Mouse (Mus musculus): ENCODE results near the gene Acbd6. TPM values are rescaled to one million over a fixed set of nuclear protein-coding genes. Genes with fewer than 3 reads are reported as not detected.

The Acbd6 gene
- polyA plus RNA-seq, 1 experiment: 22.5 TPM

GRCm38 (mm10) chr1:155538006-155538405 lies 19.9 kb upstream of the Acbd6 start:
- H3K4me1 ChIP-seq (ENCODE audit: control insufficient read depth): no peaks in the 10 kb centered on the region
- H3K27me3 ChIP-seq (ENCODE audit: control insufficient read depth): no peaks in the 10 kb centered on the region
- no peaks in the 10 kb centered on the region for H3K9me3 ChIP-seq (ENCODE audit: control insufficient read depth, low read length)
- TF ChIP-seq TAL1 (IDR thresholded peaks at IDR 0.05; ENCODE audit: low read length): no peak
- no peaks in the 10 kb centered on the region for H3K36me3 ChIP-seq (ENCODE audit: control insufficient read depth)
- no peak overlapping the region for H3K4me3 ChIP-seq (replicated peaks)

- peaks cover 6% of the 10 kb centered on the region for H3K36me3 ChIP-seq (ENCODE audit: control insufficient read depth)
- no peak for TF ChIP-seq GATA1 (IDR thresholded peaks at IDR 0.05; ENCODE audit: low read length)
- no peak for TF ChIP-seq TAL1 (IDR thresholded peaks at IDR 0.05; ENCODE audit: low read length)
- H3K4me3 ChIP-seq (replicated peaks): peak overlapping the region; percentile 88
- H3K9me3 ChIP-seq (ENCODE audit: control insufficient read depth, low read length): no peaks in the 10 kb centered on the region
- H3K4me1 ChIP-seq (ENCODE audit: control insufficient read depth): peaks cover 44% of the 10 kb centered on the region
- no peaks in the 10 kb centered on the region for H3K27me3 ChIP-seq (ENCODE audit: control insufficient read depth)
These were observed 293 bp upstream of the Acbd6 start for GRCm38 (mm10) chr1:155557642-155558011.

GRCm38 (mm10) chr1:155560021-155560420 lies 2.1 kb downstream of the Acbd6 start:
- Histone ChIP-seq H3K36me3 (ENCODE audit: control insufficient read depth) (peaks cover 13% of the 10 kb centered on the region), H3K9me3 (ENCODE audit: control insufficient read depth, low read length) (no peaks in the 10 kb centered on the region), H3K4me3 (replicated peaks) (peak overlapping the region; percentile 45), H3K4me1 (ENCODE audit: control insufficient read depth) (peaks cover 48% of the 10 kb centered on the region), H3K27me3 (ENCODE audit: control insufficient read depth) (no peaks in the 10 kb centered on the region)
- no peak for TF ChIP-seq GATA1 (IDR thresholded peaks at IDR 0.05; ENCODE audit: low read length)
- TF ChIP-seq TAL1 (IDR thresholded peaks at IDR 0.05; ENCODE audit: low read length): no peak

- H3K4me1 ChIP-seq (ENCODE audit: control insufficient read depth): peaks cover 48% of the 10 kb centered on the region
- no peak for TF ChIP-seq TAL1 (IDR thresholded peaks at IDR 0.05; ENCODE audit: low read length)
- TF ChIP-seq GATA1 (IDR thresholded peaks at IDR 0.05; ENCODE audit: low read length): peak; percentile 40
- H3K36me3 ChIP-seq (ENCODE audit: control insufficient read depth): peaks cover 19% of the 10 kb centered on the region
- H3K27me3 ChIP-seq (ENCODE audit: control insufficient read depth): no peaks in the 10 kb centered on the region
- H3K4me3 ChIP-seq (replicated peaks): no peak overlapping the region
- H3K9me3 ChIP-seq (ENCODE audit: control insufficient read depth, low read length): no peaks in the 10 kb centered on the region
These were observed 2.8 kb downstream of the Acbd6 start for GRCm38 (mm10) chr1:155560678-155561077.

- TF ChIP-seq TAL1 (IDR thresholded peaks at IDR 0.05; ENCODE audit: low read length): no peak
- TF ChIP-seq GATA1 (IDR thresholded peaks at IDR 0.05; ENCODE audit: low read length): peak; percentile 76
- H3K9me3 ChIP-seq (ENCODE audit: control insufficient read depth, low read length): no peaks in the 10 kb centered on the region
- no peaks in the 10 kb centered on the region for H3K27me3 ChIP-seq (ENCODE audit: control insufficient read depth)
- H3K36me3 ChIP-seq (ENCODE audit: control insufficient read depth): peaks cover 29% of the 10 kb centered on the region
- H3K4me3 ChIP-seq (replicated peaks): no peak overlapping the region
- peaks cover 48% of the 10 kb centered on the region for H3K4me1 ChIP-seq (ENCODE audit: control insufficient read depth)
These were observed 4.3 kb downstream of the Acbd6 start for GRCm38 (mm10) chr1:155562206-155562605.

GRCm38 (mm10) chr1:155564741-155565140 lies 6.8 kb downstream of the Acbd6 start:
- H3K27me3 ChIP-seq (ENCODE audit: control insufficient read depth): no peaks in the 10 kb centered on the region
- TF ChIP-seq GATA1 (IDR thresholded peaks at IDR 0.05; ENCODE audit: low read length) (no peak), TAL1 (IDR thresholded peaks at IDR 0.05; ENCODE audit: low read length) (no peak)
- peaks cover 4% of the 10 kb centered on the region; the same call in 1 of the 2 replicates for H3K9me3 ChIP-seq (ENCODE audit: control insufficient read depth, low read length)
- H3K36me3 ChIP-seq (ENCODE audit: control insufficient read depth): peaks cover 47% of the 10 kb centered on the region
- no peak overlapping the region for H3K4me3 ChIP-seq (replicated peaks)
- H3K4me1 ChIP-seq (ENCODE audit: control insufficient read depth): peaks cover 29% of the 10 kb centered on the region

GRCm38 (mm10) chr1:155568133-155568532 lies 10.2 kb downstream of the Acbd6 start:
- no peak for TF ChIP-seq TAL1 (IDR thresholded peaks at IDR 0.05; ENCODE audit: low read length)
- TF ChIP-seq GATA1 (IDR thresholded peaks at IDR 0.05; ENCODE audit: low read length): no peak
- Histone ChIP-seq H3K36me3 (ENCODE audit: control insufficient read depth) (peaks cover 53% of the 10 kb centered on the region), H3K9me3 (ENCODE audit: control insufficient read depth, low read length) (peaks cover 4% of the 10 kb centered on the region; the same call in 1 of the 2 replicates), H3K27me3 (ENCODE audit: control insufficient read depth) (no peaks in the 10 kb centered on the region), H3K4me3 (replicated peaks) (no peak overlapping the region), H3K4me1 (ENCODE audit: control insufficient read depth) (no peaks in the 10 kb centered on the region)

- H3K36me3 ChIP-seq (ENCODE audit: control insufficient read depth): peaks cover 58% of the 10 kb centered on the region
- TF ChIP-seq TAL1 (IDR thresholded peaks at IDR 0.05; ENCODE audit: low read length) (no peak), GATA1 (IDR thresholded peaks at IDR 0.05; ENCODE audit: low read length) (no peak)
- no peak overlapping the region for H3K4me3 ChIP-seq (replicated peaks)
These were observed 11.4 kb downstream of the Acbd6 start for GRCm38 (mm10) chr1:155569340-155569739.

GRCm38 (mm10) chr1:155574966-155575673 lies 17.2 kb downstream of the Acbd6 start:
- Histone ChIP-seq H3K4me3 (replicated peaks) (no peak overlapping the region), H3K4me1 (ENCODE audit: control insufficient read depth) (no peaks in the 10 kb centered on the region), H3K27me3 (ENCODE audit: control insufficient read depth) (no peaks in the 10 kb centered on the region), H3K9me3 (ENCODE audit: control insufficient read depth, low read length) (no peaks in the 10 kb centered on the region), H3K36me3 (ENCODE audit: control insufficient read depth) (peaks cover 21% of the 10 kb centered on the region)
- no peak for TF ChIP-seq TAL1 (IDR thresholded peaks at IDR 0.05; ENCODE audit: low read length)
- TF ChIP-seq GATA1 (IDR thresholded peaks at IDR 0.05; ENCODE audit: low read length): no peak

More at GRCm38 (mm10) chr1:155569340-155569739, 11.4 kb downstream of the Acbd6 start:
- no peaks in the 10 kb centered on the region for H3K4me1 ChIP-seq (ENCODE audit: control insufficient read depth)
- peaks cover 4% of the 10 kb centered on the region; the same call in 1 of the 2 replicates for H3K9me3 ChIP-seq (ENCODE audit: control insufficient read depth, low read length)
- no peaks in the 10 kb centered on the region for H3K27me3 ChIP-seq (ENCODE audit: control insufficient read depth)
